Mouse (Mus musculus) erythroblast, embryonic 14.5 days (primary cell): ENCODE measurements around the gene Nudcd2.

Experiments used
- GATA1 ChIP-seq: IDR thresholded peaks from 2 replicates; pipeline ENCODE4 v1.6.1; 2012; ENCODE audit warnings: low read length, inconsistent platforms, mixed read lengths
- TAL1 ChIP-seq: IDR thresholded peaks from 3 replicates; pipeline ENCODE4 v1.6.1; 2012; ENCODE audit warnings: low read length, inconsistent platforms, mixed read lengths

- no peak for TF ChIP-seq TAL1
- no peak for TF ChIP-seq GATA1
Measured at GRCm38 (mm10) chr11:40713858-40714257, 19.6 kb upstream of the Nudcd2 start.
